Mouse (Mus musculus): ENCODE results near the gene Tril.

DNA sequence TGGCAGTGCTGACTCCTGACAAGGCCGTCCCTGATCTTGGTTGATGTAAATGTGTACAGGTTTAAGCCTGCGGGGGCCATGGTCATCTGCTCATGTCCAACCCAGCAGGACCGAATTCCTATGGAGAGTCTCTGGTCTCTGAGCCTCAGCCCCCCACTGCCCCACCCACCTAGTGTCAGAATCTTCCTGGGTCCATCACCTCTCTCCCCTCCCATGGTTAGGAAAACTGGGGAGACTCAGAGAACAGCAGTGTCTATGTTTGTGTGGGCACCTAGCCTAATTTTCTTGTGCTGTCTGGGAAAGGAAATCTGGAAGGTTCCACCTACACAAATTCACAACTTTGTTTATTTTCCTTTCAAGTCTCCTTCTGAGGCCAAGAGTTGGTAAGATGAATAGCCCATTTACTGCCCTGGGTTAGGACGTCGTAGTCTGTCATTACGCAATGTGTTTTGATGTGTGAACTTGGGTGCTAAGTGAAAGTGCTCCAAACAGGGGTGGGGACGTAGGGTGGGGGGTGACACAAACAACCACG lies 42.1 kb downstream of the Tril start:
- no peak for TF ChIP-seq POLR2A (IDR thresholded peaks at IDR 0.05; ENCODE audit: borderline replicate concordance, control insufficient read depth, low read depth, low read length)
- no peak for TF ChIP-seq CTCF (IDR thresholded peaks at IDR 0.05; ENCODE audit: control insufficient read depth, insufficient read depth, low read length)

Measured in bone marrow, adult 2 months (tissue).